Mouse (Mus musculus) testis, postnatal 10 days (tissue): ENCODE data around the gene Kpna4.
"Not testable (repeated sequence)": the region's sequence is repeated elsewhere in the genome, so short reads cannot be mapped to it uniquely, and the experiment has no call there.

Experiments used
- DNase-seq: peaks from one replicate; pipeline ENCODE4 v3.0.0; 2021; ENCODE audit warnings: low spot score

Gene Kpna4

DNA sequence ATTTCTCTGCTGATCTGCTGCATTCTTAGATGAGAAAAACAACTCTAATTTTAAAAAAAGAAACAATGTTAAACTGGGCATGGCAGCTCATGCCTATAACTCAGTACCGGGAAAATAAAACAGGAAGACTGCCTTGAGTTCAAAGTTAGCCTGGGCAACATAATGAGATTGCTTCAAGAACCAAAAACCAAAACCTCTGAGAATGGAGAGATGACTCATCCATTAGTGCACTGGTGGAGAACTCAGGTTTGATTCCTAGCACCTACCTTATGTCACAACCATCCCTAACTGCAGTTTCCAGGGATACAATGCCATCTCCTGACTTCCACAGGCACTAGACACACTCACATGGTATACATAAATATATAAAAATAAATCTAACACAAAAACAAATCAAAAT lies 17.8 kb downstream of the Kpna4 start:
- DNase-seq, result no peak

DNA sequence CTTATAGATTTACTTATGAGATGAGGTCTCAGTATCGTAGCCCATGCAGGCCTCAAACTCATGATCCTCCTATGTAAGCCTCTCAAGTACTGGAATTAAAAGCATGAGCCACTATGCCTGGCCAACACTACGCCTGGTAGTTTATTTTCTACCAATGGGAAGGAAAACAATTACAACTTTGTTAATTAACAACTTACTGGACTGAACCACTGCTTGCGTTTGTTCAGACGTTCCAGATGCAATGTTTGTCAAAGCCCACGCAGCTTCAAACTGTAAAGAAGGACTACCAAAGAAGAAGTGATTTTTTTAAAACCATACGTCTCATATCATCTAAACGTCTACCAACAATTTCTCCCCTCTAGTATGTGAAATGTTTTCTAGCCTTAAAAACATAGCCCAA lies 32.5 kb downstream of the Kpna4 start:
- DNase-seq, result no peak

DNA sequence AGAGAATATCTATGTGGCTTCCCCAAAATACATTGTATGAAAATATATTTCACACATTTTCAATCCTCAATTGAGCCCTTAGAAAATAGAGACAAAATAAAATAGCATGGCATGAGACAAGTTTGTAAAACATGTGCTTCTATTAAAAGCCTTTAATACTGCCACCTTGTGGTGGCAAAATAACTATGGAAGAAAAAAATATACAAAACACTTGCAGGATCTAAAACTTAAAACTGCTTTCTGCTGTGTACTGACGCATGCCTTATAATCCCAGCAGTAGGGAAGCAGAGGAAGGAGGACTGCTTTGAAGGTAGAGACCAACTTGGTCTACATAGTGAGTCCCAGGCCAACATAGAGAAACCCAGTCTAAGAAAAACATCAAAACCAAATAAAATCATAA lies 62.9 kb downstream of the Kpna4 start:
- DNase-seq, result no peak

DNA sequence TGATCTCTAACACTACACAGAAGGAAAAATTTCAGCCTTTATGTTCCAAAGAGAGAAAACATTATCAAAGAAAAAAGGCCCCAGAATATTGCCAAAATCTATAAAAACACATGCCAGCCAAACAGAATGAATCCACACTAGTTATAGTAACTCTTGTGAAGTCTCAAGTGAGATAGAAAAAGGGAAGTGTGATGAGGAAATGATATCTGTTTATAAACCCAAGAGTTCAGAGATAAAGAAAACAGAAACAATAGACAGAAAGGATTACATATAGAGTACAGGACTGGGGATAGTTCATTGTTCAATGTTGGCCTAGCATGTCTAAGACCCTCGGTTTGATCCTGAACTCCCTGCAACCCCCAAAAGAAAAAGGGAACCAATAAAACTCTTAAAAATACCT lies 64.1 kb downstream of the Kpna4 start:
- DNase-seq, result no peak

DNA sequence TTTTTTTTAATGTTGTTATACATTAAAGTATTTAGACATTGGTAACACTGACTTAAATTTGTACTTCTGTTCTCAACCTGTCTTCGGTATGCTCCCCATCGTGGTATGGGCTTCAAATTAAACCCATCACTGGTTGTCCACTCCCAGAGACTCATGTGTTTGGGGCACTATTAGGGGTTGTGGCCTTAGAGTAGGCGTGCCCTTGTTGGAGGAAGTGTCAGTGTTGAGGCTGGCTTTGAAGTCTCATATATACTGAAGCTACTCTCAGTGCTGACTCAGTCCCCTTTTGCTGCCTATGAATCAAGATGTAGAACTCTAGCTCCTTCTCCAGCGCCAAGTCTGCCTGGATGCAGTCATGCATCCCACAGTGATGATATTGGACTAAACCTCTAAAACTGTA lies 66.2 kb downstream of the Kpna4 start:
- no peak for DNase-seq

DNA sequence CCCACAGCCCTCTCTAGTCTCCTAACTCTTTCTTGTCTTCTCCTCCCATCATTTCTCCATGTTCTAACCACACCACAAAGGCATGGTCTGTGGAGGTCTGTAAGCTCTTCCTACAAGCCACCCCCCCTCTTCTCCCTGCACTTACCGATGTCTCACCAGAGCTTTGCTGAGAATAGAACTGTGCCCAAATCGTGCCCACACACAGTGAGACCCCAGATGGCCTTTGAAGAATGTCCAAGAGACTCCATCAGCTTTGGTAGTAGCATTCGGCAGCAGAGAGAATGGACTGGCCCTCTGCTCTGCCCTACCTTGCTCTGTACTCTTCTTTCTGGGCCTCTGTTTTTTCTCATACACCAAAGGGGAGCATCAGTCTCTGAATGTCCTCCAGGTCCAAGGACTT lies 71.0 kb downstream of the Kpna4 start:
- no peak for DNase-seq

DNA sequence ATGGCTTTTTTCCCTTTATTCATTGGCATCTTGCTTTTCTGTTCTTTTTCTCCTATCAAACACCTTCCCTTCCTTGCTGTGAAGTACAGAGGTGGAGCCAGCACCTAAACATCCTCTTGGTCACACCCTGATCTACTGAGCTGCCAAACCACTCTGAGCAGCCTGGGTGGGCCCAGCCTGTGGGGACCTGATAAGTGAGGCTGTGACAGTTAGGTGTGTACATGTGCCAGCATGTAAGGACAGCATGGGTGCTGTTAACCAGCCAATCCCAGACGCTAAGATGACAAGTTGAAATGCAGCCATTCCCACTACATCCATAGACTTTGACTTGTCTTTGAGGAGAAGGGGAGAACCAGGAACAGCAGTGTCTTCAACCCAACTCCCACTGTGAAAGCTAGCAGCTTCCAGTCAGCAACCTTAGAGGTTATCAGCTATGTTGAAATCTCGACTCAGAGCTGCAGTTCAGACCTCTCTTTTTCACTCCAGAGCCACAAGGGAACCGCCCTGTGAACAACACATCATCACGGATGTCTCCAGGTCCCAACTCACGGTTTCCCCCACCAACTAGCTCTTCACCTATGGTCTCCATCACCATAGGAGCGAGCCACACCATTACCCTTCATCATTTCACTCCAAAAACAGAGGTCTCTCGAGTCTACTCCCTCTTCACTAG lies 72.0 kb downstream of the Kpna4 start:
- DNase-seq, result no peak

DNA sequence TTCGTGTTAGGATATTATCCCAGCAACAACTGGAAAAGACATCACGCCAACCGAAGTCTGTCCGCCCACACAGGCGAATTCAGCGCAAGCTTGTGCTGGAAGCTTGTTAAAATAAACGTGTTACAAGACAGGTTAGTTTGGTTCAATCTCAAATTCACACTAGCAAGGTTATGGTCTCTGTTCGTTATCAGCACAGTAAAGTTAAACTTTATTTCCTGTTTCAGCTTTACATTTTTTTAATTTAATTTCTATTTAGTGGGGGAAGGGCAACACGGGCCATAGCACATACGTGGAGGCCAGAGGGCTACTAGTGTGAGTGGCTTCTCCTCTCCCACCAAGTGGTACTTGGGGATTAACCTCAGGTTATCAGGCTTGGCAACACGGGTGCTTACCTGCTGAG lies 75.0 kb downstream of the Kpna4 start:
- DNase-seq, result no peak

DNA sequence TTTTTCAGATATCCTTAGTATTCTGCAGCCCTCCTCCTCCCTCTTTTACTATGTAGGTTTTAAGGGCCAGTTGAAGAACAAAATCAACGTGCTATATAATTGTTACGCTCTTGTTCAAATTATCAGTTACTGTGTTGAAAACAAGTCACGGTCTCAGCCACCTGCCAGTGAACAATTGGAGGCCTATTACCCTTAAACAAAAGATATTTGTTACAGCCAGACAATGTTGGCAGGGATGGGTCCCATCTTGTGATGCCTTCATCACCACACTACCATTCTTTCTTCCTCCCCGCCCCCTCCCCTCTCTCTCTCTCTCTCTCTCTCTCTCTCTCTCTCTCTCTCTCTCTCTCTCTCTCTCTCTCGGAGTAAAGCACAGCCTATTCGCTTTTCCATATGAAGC lies 77.9 kb downstream of the Kpna4 start:
- no peak for DNase-seq

DNA sequence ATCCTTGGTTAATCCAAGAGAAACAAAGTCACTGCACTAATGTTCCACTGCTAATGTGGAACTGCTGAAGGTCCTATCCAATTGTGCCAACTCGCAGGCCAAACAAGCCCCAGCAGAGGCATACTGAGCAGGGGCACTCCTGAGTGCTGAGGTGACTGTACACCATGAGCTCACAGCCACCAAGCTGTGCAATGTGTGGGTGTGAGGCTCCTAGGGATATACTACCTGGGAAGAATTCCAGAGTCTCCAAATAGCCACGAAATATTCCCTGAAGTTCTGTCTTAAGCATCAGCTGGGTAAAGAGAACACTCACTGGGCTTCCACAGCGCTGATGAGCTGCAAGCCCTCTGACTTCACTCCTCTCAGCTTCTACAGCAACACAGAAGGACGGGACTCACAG lies 79.2 kb downstream of the Kpna4 start:
- DNase-seq, result no peak

DNA sequence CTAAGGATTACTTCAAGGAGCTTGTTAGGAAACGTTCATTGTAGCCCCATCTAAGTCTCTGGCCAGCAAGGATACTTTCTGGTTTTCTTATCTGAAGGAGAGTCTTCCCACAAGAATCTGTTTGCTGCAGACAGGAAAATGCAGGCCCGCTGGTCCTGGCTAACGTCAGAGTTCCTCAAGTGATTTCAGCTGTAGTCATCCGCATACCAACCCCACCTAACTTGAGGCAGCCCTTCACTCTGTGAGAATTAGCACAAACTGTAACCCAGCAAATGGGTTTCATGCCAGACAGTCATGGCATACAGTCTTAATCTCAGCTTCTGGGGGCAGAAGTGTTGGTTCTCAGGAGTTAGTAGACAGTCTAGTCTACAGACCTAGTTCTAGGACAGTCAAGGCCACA lies 80.4 kb downstream of the Kpna4 start:
- no peak for DNase-seq

DNA sequence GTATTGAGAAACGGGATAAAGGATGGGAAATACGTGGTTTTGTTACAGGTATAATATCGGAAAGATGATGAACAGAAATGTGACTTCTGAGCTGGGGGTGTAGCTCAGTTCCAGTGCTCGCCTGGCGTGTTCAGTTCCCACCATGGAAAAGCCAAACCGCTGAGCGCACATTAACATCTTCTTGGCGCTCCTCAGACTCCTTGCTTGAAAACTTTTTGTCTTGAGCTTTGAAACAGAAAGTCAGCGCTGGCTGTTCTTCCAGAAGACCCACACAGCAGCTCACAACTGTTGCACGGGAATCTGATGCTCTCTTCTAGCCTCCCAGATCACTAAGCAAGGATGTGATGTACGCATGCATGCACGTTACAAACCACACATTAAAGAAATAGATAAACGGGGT lies 81.2 kb downstream of the Kpna4 start:
- DNase-seq, result no peak

DNA sequence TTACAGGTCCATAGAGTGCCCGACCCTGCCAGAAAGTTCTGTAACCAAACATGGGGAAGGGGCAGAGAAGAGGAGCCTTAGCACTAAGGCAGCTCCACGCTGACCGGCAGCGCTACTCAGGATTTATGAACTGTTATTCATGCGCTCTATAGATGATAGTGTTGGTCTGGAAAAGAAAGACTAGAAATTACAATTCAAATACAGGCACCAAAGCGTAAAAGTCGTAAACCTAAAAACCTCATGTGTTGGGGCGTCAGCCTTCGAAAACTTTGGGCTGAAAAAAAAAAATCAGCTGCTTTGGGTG lies 81.6 kb downstream of the Kpna4 start:
- no peak for DNase-seq

DNA sequence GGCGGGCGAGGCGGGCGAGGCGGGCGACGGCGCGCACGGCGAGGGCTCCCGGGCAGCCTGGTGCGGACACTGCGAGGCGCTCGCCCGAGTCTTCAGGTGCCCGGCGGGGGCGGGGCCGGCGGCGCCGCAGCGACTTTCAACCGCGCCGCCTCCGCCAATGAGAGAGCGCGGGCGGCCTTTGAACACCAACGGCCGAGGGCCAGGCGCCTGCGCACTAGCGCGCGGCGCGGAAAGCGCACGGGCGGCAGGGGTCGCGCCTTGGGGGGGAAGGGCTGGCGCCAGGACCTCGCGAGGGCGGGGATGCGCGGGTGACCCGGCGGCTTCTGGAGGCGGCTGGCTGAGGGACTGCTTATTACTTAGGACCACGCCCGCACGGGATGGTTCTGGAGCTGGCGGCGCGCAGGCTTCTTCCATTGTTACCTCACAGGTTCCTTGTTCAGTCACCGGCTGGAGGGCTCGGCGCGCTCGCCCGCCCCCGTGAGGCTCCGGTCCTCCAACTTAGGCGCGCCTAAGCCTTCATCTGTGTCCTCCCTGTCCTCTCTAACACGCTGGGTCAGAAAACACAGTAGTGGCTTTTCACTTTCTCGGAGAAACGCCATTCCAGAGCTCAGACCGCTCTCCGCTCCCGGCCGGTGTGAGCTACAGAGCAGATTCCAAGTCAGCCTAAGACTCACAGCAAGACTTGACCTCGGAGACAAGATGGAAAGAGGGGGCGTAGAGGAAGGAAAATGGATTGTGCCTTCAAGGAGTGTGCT lies 82.1 kb downstream of the Kpna4 start, which contains the start of gene Trim59:
Gene Trim59 (minus strand): TSS at position 111 of the 755 bp plus-strand sequence.
- DNase-seq, result peak; percentile 93

DNA sequence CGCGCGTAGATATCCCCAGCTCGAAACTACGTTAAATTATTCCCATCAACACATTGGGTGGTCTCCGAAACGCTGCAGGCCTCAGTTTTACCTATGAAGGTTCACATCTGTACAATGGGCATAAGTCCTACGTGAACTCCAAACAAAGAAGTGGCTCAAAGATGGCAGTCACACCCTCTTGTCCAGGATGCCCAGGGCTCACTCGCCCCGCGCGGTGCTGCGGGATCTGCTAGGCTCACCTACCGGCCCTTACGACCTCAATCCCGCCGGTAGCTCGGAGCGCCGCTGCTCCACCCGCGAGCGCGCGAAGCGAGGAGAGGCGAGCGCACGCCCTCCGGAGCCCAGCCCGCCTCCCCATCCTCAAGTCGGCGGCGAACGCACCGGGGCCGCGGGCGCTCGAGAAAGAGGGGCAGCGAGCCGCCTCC lies 82.7 kb downstream of the Kpna4 start:
- no peak for DNase-seq

DNA sequence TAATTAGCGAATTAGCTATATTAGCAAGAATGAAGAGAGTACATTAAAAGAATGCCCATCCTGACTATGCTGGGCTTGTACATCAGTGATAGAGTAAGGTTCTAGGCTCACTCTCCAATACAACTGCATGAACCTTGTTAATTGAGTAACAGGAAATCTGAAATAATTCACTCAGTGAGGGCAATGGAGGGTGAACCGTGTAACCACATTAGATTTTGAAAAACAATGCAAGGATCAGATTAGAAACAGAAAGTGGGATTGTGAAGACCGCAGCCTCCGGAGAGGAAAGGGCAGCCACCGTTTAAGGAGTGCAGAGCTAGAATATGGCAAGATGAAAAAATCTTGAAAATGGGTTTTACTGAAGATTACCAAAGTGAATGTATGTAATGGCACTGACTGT lies 85.6 kb downstream of the Kpna4 start:
- no peak for DNase-seq

DNA sequence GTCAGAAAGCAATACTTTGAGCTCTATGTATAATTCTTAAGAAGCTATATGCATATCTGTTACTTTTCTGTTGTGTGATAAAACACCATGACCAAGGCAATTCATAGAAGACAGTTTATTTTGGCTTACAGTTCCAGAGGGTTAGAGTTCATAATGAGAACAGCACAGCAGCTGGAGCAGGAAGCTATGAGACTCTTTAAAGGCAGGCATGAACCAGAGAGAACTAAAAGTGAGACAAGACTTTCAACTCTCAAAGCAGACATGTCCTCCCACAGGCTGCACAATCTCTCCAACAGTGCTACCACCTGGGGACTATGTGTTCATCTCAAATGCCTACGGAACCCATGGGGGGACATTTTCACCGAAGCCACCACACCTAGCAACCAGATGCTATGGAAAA lies 86.8 kb downstream of the Kpna4 start:
- DNase-seq, result no peak

DNA sequence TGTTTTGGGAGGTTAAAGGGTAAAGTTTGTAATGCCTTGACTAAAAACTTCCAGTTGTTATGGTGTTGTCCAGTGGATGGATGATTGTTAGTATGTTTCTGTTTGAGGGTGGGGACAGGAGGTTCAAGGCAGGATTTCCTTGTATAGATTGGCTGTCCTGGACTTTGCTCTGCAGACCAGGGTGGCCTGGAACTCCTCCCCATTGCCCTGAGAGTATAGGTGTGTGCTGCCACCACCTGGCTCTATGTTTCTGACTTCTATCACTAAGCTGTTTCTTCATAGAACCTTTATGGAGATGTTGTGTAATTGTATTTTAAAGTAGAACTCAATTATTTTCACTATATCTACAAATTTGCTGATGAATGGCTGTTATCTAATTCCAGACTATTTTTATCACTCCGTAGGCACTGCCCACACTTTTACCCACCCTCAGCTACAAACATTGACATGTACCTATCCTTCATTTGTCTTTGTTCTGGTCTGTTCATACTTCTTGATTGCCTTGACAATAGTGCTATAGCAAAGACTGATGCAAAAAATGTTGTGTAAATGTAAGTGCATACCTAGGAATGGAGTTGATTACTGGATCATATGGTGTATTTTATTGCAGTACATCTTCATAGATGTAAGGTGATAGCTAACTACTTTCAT lies 100.7 kb downstream of the Kpna4 start:
- no peak for DNase-seq

DNA sequence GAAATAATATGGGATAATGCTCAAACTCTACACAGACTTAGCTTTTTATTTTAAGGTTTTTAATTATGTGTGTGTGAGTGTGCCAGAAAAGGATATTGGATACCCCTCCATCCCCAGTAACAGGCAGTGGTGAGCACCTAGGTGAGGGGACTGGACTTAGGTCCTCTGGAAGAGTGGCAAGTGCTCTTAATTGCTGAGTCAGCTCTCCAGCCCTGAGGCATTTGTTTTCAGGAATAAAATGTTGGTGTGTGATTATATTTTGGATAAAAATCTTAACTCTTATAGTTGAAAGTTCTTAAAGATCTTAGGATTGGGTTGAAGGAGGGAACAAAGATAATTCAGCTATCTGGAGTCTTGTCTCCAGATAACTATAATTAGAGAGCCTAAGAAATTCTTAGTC lies 106.1 kb downstream of the Kpna4 start:
- no peak for DNase-seq

DNA sequence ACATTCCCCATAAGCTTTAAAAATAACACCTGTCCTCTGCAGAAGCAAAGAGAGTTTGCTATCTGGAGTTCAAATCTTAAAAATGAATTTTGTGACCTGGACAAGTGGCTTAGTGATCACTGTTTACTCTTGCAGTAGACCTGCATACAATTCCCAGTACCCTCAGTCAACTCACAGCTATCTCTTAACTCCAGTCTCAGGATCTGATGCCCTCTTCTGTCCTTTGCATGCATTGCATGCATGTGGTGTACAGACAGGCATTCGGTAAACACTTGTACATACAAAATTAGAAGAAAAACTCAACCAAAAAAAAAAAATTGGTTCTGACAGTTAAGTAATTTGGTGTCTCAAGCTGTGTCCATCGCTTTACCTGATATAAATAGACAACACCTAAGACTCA lies 106.6 kb downstream of the Kpna4 start:
- no peak for DNase-seq

DNA sequence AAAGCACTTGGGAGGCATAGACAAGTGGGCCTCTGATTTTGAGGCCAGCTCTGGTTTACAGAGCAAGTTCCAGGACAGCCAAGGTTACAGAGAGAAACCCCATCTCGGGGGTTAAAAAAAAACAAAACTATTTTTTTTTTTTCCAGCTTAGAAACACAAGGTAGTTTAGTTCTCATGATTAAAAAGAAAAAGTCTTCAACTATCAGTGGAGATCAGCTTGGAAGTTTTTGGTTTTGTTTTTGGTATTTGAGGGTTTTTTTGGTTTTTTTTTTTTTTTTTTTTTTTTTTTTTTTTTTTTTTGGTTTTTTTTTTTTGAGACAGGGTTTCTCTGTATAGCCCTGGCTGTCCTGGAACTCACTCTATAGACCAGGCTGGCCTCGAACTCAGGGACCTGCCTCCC lies 108.3 kb downstream of the Kpna4 start:
- not testable (repeated sequence) for DNase-seq

DNA sequence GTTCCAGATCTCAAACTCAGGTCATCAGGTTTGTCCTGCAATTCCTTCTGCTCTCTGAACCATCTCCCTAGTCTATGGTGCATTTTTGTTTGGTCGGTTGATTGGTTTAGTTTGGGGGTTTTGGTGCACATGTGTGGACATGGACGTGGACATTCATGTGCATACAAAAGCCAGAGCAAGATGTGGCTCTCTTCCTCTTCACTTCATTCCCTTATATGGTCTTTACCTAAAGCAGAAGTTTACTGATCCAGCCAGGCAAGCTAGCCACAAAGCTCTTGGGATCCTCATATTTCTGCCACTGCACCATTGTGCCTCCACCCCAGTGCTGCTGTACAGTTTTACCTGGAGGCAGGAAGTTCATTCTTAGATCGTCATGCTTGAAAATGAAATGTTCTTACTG lies 109.7 kb downstream of the Kpna4 start:
- no peak for DNase-seq
